Mouse (Mus musculus) lung, embryonic 15.5 days (tissue): Measurements from ENCODE around the gene Hoxa2. TPM values are rescaled to one million over a fixed set of nuclear protein-coding genes. Genes with fewer than 3 reads are reported as not detected.

Source experiments
- ATAC-seq: fragments of 200-750 bp; cut with Nextera tagmentation; 2 replicates; pipeline ENCODE4 v1.8.0; 2017; ENCODE audit warnings: moderate number of reproducible peaks, borderline replicate concordance; ENCODE audit not compliant: low FRiP score, low TSS enrichment; ENCODE audit errors: extremely low read depth
- H3K27ac ChIP-seq: fragments of 300-500 bp; sonication (generic); 2 replicates; pipeline ENCODE4 v1.5.1; 2015; ENCODE audit warnings: moderate library complexity, mild to moderate bottlenecking, inconsistent platforms
- H3K27me3 ChIP-seq: fragments of 300-500 bp; sonication (generic); 2 replicates; pipeline ENCODE4 v1.6.1; 2015; ENCODE audit warnings: inconsistent platforms
- H3K36me3 ChIP-seq: fragments of 300-500 bp; sonication (generic); 2 replicates; pipeline ENCODE4 v1.6.1; 2015; ENCODE audit warnings: inconsistent platforms
- H3K4me1 ChIP-seq: fragments of 300-500 bp; sonication (generic); 2 replicates; pipeline ENCODE4 v1.6.1; 2015; ENCODE audit warnings: inconsistent platforms
- H3K4me2 ChIP-seq: fragments of 300-500 bp; sonication (generic); 2 replicates; pipeline ENCODE4 v1.6.1; 2015; ENCODE audit warnings: inconsistent platforms, mild to moderate bottlenecking, moderate library complexity
- H3K4me3 ChIP-seq: fragments of 300-500 bp; sonication (generic); 2 replicates; pipeline ENCODE4 v1.5.1; 2015; ENCODE audit warnings: mild to moderate bottlenecking, inconsistent platforms
- H3K9ac ChIP-seq: fragments of 300-500 bp; sonication (generic); 2 replicates; pipeline ENCODE4 v1.6.1; 2015; ENCODE audit warnings: inconsistent platforms
- H3K9me3 ChIP-seq: fragments of 300-500 bp; sonication (generic); 2 replicates; pipeline ENCODE4 v1.6.1; 2016; ENCODE audit warnings: inconsistent platforms
- WGBS: fragments of 180-500 bp; shearing (Covaris S2); methylation state at CpG from one replicate; pipeline ENCODE4 v1.1.7; 2015; 5-methylcytosine and 5-hydroxymethylcytosine counted together
- polyA plus RNA-seq: library from polyadenylated mRNA; unstranded; fragments of >200 nt; fragmentation: Nextera tagmentation; extraction: Ambion mirVana; gene quantifications from 2 replicates; pipeline ENCODE4 v1.2.1, GENCODE M21; 2015

Gene Hoxa2
- polyA plus RNA-seq, 1 experiment from 2014 or later: 11.4 TPM

DNA sequence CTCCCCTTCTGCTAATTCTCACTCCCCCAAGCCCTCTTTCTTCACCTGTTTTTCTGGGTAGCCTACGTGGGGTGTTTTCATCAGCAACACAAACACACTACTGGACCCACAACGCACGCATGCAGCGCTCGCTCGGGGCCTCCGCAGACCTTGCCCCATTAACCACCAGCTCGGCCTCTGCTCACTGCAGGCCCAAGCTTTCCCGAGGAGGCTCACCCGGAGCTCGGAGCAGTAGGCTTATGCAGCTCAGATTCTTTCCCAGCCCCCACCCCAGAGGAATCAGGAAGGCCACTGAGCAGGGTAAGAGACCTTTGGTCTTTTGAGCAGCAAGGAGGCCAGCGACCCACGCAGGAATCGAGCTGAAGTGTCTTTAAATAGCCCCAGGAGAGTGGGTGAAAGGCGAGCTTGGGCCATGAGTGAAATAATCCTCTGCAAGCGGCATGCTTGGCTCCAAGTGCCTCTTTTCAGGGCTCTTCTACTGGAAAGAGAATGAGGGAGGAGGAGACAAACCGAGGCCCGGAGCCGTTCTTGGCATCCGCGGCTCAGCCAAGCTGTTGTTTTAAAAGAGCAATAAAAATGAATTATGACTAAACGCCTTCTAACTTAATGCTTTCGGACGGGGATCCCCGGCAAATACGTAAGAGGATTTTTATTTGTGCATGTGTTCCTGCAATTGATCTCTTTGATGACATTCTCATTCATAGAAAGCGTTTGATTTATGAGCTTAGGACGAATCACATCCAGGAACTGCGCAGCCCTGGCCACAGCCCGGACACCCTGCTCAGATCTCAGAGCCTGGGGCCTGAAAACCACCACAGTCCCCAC, 3.9 kb downstream of the Hoxa2 start:
- H3K27me3 ChIP-seq: peaks cover 73% of the 10 kb centered on the region
- WGBS: 5% methylated on average over 30 of the region's 30 CpGs
- no peaks in the 10 kb centered on the region for H3K9me3 ChIP-seq
- ATAC-seq: no peak
- peak overlapping the region; percentile 95 for H3K27ac ChIP-seq
- H3K9ac ChIP-seq: peak overlapping the region; percentile 18
- no peaks in the 10 kb centered on the region for H3K36me3 ChIP-seq
- H3K4me3 ChIP-seq: peak overlapping the region; percentile 72
- peaks cover 27% of the 10 kb centered on the region for H3K4me1 ChIP-seq
- peak overlapping the region; percentile 90 for H3K4me2 ChIP-seq

DNA sequence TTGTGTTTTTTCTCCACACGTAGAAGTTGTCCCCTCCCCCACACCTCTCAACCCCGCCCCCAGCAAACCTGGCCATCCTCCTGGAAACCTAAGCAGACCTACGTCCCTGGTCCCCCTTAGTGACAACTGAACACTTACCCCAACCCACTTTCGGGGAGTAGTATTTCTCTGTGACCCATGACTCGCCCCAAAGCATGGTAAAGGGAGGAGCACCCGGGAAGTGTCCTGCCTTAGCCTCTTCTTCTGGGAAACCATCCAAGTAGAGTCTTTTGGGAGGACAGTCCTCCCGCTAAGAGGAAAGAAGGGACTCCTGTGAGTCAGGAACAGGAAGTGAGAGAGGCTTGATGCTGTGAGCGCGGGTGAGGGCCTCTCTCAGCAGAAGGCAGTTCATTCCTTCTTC, 4.7 kb downstream of the Hoxa2 start:
- 3% methylated on average over 9 of the region's 9 CpGs for WGBS
- H3K4me1 ChIP-seq: peaks cover 26% of the 10 kb centered on the region
- peak overlapping the region; percentile 65 for H3K9ac ChIP-seq

DNA sequence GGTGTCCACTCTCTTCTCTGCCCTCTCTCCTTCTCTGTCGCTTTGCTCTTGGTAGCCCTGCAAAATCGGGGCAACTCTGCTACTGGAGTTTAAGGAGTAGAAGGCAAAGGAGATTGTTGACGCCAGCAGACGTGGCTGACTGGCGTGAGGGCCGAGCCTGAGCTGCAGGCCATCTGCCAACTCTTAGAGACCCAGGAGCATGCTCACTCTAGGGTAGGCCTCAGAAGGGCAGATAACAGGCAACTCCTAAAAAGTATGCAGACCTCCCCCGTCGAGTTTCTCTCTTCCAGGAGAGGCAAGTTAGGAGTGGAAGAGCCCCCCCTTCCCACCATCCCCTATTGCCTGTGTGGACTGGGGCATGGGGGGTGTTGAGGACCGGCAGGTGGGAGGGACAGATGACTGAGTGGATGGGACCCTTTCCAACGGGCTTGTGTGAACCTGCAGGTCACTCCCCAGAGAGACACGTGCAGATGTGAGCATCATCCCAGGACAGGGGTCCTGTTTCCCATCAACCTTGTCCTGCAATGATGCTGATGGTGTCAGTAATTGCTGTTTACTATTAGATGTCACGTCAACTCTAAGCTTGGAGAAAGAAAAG, 5.4 kb downstream of the Hoxa2 start:
- Histone ChIP-seq H3K36me3 (no peaks in the 10 kb centered on the region), H3K4me2 (peak overlapping the region; percentile 90), H3K27me3 (peaks cover 79% of the 10 kb centered on the region), H3K4me1 (peaks cover 24% of the 10 kb centered on the region), H3K9ac (peak overlapping the region; percentile 65), H3K27ac (peak overlapping the region; percentile 95), H3K4me3 (peak overlapping the region; percentile 72), H3K9me3 (no peaks in the 10 kb centered on the region)
- WGBS: 4% methylated on average over 12 of the region's 12 CpGs
- ATAC-seq: peak; percentile 20; the same call in 1 of the 2 replicates

More for the DNA sequence above, 4.7 kb downstream of the Hoxa2 start:
- peak overlapping the region; percentile 90 for H3K4me2 ChIP-seq
- no peaks in the 10 kb centered on the region for H3K36me3 ChIP-seq
- H3K27me3 ChIP-seq: peaks cover 77% of the 10 kb centered on the region
- H3K4me3 ChIP-seq: peak overlapping the region; percentile 72
- H3K9me3 ChIP-seq: no peaks in the 10 kb centered on the region
- no peak for ATAC-seq
- peak overlapping the region; percentile 95 for H3K27ac ChIP-seq

DNA sequence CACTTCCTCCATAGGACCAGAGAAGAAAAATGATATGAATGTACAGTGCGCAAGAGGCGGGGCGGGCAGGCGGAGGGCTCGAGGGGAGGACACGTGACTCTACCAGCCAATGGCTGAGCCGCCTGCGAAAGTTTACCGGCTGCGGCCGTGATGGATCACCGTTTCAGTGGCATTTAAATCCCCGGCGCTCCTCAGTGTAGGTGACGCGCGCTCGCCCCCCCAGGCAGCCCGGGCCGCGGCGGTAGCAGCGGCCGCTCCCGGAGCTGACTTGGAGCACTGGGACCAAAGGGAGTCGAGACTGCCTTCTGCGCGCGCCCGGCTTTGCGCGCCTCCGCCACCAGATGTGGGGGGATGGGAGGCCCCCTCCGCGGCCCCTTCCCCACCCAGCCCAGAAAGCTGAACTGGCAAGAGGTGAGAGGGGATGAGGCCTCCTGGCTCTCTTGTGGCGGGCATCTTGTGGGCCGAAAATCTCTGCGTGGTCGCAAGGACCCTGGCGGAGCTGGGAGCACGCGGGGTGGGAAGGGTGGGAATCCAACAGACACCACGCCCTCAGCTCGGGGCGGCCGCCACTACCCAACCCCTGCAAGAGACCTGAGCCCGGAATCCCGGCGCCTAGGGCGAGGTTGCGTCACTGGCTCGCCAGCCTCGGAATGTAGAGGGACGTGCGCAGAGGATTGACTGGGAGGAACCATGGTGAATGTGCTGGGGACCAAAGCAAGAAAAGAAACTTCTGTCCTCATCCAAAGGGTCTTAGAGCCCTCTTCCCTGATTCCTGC, 6.2 kb downstream of the Hoxa2 start, which contains the start of gene Hoxa1:
Gene Hoxa1, minus strand, starts transcription at position 42 of the 776 bp plus-strand sequence.
- ATAC-seq: peak; percentile 80
- Histone ChIP-seq H3K4me1 (peaks cover 24% of the 10 kb centered on the region), H3K9me3 (no peaks in the 10 kb centered on the region), H3K36me3 (no peaks in the 10 kb centered on the region), H3K27me3 (peaks cover 84% of the 10 kb centered on the region), H3K27ac (peak within 1 kb of the TSS; percentile 95), H3K4me3 (peak within 1 kb of the TSS; percentile 72), H3K9ac (peak within 1 kb of the TSS; percentile 65), H3K4me2 (peak within 1 kb of the TSS; percentile 90)
- under 1% methylated on average over 55 of the region's 55 CpGs for WGBS

DNA sequence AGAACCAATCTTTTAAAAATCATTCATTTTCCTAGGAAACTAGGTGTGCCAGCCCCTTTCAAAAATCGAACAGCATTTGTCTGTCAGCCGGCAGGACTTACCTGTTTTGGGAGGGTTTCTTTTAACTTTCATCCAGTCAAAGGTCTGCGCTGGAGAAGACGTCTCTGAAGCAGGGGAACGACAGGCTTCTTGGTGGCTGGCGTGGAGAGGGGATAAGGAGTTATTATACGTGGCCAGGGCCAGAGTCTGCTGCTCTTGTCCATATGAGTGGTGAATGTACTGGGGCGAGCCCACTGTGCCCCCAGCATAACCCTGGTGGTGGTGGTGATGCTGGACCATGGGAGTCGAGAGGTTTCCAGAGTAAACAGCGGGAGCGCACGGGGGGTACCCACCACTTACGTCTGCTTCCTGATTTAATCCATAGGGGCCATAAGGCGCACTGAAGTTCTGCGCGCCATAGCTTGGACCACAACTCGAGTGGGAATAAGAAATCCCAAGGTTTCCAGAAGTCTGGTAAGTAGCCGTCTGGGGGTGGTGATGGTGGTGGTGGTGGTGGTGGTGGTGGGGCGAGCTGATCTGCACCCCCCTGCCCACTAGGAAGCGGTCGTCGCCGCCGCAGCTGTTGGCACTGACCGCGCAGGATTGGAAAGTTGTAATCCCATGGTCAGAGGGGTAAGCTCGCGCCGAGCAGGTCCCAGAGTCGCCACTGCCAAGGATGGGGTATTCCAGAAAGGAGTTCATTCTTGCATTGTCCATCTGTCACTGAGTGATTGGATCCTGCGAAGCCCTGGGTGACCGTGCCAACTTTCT, 7.0 kb downstream of the Hoxa2 start:
- no peaks in the 10 kb centered on the region for H3K9me3 ChIP-seq
- H3K9ac ChIP-seq: peak overlapping the region; percentile 3; the same call in 1 of the 2 replicates
- H3K4me3 ChIP-seq: peak overlapping the region; percentile 72
- H3K27me3 ChIP-seq: peaks cover 85% of the 10 kb centered on the region
- H3K4me1 ChIP-seq: peaks cover 24% of the 10 kb centered on the region
- no peak overlapping the region for H3K27ac ChIP-seq
- under 1% methylated on average over 32 of the region's 32 CpGs for WGBS
- no peak for ATAC-seq
- H3K36me3 ChIP-seq: no peaks in the 10 kb centered on the region
- peak overlapping the region; percentile 90 for H3K4me2 ChIP-seq

DNA sequence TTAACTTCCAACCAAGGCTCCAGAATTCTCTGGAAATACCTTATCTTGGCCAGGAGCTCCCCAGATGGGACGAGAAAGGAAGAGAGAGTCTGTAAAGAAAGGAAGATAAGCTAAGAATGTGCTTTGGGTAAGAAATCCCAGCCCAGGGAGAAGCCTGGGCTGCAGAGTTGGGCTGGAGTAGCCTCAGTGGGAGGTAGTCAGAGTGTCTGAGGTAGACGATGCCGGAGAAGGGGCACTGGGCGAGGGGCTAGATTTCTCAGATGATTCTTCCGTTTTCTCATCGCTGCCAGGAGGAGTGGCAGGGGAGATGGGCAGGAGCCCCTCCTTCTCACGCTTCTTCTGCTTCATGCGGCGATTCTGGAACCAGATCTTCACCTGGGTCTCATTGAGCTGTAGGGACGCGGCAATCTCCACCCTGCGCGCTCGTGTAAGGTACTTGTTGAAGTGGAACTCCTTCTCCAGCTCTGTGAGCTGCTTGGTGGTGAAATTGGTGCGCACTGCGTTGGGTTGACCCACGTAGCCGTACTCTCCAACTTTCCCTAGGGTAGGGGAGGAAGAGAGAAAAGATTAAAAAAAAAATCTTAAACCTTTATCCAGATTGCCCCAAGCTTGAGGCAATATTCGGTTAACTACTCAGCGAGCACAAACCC, 8.0 kb downstream of the Hoxa2 start:
- 13% methylated on average over 20 of the region's 20 CpGs for WGBS
- no peak for ATAC-seq
- no peak overlapping the region for H3K9ac ChIP-seq
- H3K4me1 ChIP-seq: peaks cover 24% of the 10 kb centered on the region
- H3K27ac ChIP-seq: no peak overlapping the region
- H3K9me3 ChIP-seq: no peaks in the 10 kb centered on the region
- no peaks in the 10 kb centered on the region for H3K36me3 ChIP-seq
- H3K27me3 ChIP-seq: peaks cover 89% of the 10 kb centered on the region
- peak overlapping the region; percentile 90 for H3K4me2 ChIP-seq
- peak overlapping the region; percentile 12; the same call in 1 of the 2 replicates for H3K4me3 ChIP-seq

DNA sequence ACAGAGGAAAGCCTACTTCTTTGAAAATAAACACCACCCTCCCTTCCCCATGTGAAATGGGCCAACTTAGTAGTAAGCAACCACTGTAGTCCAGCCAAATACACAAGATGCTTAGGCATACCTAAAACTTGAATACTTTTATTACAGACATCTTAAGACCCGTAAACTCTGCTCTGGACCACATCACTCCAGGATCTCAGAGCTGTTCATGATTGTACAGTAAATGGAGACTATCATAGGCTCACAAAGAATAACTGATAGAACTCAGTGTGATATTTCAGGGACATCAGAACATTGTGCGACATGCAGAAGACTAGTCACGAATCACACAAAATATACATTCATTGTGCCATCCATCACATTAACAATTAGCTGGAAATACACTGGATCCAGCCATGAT, 9.2 kb downstream of the Hoxa2 start:
- 71% methylated on average over 3 of the region's 3 CpGs for WGBS
- H3K4me1 ChIP-seq: peaks cover 23% of the 10 kb centered on the region
- H3K9ac ChIP-seq: no peak overlapping the region
- H3K4me2 ChIP-seq: no peak overlapping the region
- H3K27ac ChIP-seq: no peak overlapping the region
- no peaks in the 10 kb centered on the region for H3K36me3 ChIP-seq
- ATAC-seq: no peak
- peaks cover 91% of the 10 kb centered on the region for H3K27me3 ChIP-seq
- H3K4me3 ChIP-seq: no peak overlapping the region
- no peaks in the 10 kb centered on the region for H3K9me3 ChIP-seq

DNA sequence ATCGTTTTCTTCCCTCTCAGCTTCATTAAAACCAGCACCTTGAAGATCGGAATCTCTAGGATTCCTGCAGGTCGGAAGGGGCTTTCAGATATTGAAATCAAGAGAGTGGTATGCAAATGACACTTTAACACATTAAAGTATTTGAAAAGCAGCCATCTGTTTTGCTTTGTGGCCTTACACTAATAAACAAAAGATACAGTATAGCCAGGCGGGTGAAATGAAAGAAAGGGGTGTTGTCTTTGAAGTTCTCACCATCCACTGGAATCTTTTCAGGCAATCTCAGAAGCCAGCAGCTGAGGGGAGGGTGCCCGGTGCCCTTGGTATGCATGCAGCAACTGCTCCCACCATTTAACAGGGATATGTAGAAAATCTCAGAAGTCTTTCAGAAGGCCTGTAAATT, 10.6 kb downstream of the Hoxa2 start:
- Histone ChIP-seq H3K27me3 (peaks cover 92% of the 10 kb centered on the region), H3K9ac (no peak overlapping the region), H3K4me3 (no peak overlapping the region), H3K4me1 (peaks cover 23% of the 10 kb centered on the region; the same call in 1 of the 2 replicates), H3K27ac (no peak overlapping the region), H3K36me3 (no peaks in the 10 kb centered on the region), H3K9me3 (no peaks in the 10 kb centered on the region), H3K4me2 (no peak overlapping the region)
- WGBS: 59% methylated on average over 5 of the region's 5 CpGs
- no peak for ATAC-seq

DNA sequence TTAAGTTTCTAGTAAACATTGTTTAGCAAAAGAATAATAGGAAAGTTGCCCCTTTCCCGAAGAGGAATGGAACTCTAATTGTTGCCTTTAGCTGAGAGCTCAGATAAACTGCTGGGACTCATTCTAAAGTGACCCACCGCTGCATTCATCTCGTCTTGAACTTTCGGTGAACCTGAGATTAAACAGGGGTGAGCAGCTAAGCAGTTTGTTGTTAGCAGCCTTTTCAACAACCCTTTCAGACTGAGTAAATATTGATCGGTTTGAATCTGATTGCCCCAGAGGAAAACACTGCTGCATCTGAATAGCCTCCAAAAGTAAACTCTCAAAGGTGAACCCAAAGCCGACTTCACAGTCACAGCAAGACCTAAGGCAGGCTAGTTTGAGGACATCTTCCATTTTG, 11.4 kb downstream of the Hoxa2 start:
- WGBS: 19% methylated on average over 6 of the region's 6 CpGs
- no peak overlapping the region for H3K4me3 ChIP-seq
- no peaks in the 10 kb centered on the region for H3K36me3 ChIP-seq
- no peak overlapping the region for H3K27ac ChIP-seq
- H3K9me3 ChIP-seq: no peaks in the 10 kb centered on the region
- H3K4me1 ChIP-seq: peaks cover 23% of the 10 kb centered on the region; the same call in 1 of the 2 replicates
- H3K9ac ChIP-seq: no peak overlapping the region
- ATAC-seq: no peak
- no peak overlapping the region for H3K4me2 ChIP-seq
- H3K27me3 ChIP-seq: peaks cover 85% of the 10 kb centered on the region

DNA sequence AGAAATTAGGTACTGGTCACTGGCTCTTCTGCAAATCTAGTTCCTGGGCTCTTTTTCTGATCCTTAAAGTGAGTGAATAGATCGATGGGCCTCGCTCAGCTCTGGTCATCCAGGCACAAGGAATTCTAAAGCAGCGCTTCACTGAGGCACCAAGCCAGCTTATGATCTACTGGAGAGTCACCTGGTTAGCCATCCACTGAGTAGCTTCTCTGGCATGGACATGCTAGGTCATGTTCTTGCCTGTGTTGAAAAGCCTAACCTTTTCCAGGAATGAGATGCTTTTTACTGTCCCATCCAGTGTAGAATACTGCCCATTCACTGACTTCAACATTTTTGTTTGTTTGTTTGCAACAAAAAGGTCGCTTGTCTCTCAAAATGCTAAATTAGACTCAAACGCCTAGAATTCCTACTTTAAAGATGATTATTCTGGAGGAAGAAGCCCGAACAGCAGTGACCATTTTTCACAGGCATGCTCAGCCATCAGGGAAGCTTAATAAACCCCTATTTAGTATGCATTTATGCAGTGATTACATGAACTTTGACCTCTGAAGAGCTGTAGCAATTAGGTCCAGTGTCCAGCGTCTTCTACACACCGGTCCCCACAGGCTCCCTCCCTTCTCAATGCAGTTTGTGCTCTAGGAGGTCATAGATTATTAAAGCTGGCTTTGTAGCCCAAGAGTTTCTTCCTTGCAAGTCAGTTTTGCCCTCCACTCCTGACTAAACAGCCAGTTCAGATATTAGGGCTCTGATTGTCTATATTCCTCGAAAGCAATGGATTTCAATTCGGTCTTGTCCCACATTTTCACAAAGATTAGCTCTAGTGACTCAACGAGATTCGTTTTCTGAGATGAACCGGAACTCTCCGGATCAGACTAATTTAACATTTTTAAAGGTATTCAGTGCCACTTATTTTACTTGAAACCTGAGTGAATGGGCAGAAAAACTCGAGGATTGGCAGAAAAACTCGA, 12.1 kb downstream of the Hoxa2 start:
- Histone ChIP-seq H3K4me1 (peaks cover 18% of the 10 kb centered on the region; the same call in 1 of the 2 replicates), H3K4me2 (no peak overlapping the region), H3K4me3 (no peak overlapping the region), H3K27ac (no peak overlapping the region), H3K36me3 (no peaks in the 10 kb centered on the region), H3K27me3 (peaks cover 80% of the 10 kb centered on the region), H3K9me3 (no peaks in the 10 kb centered on the region), H3K9ac (no peak overlapping the region)
- WGBS: 36% methylated on average over 16 of the region's 16 CpGs
- no peak for ATAC-seq
